Mouse (Mus musculus): ENCODE data around the gene Ddx49. TPM values are rescaled to one million over a fixed set of nuclear protein-coding genes. Genes with fewer than 3 reads are reported as not detected.

The Ddx49 gene
- polyA plus RNA-seq, 1 experiment from 2014 or later, result 44.5 TPM

- ATAC-seq (replicated peaks), result peak; percentile 71
- H3K9ac ChIP-seq, result no peak overlapping the region
- WGBS, result 22% methylated on average over 41 of the region's 41 CpGs
- H3K27me3 ChIP-seq (replicated peaks), result no peaks in the 10 kb centered on the region
- peaks cover 24% of the 10 kb centered on the region for H3K4me1 ChIP-seq
- H3K9me3 ChIP-seq, result no peaks in the 10 kb centered on the region
- no peak overlapping the region for H3K27ac ChIP-seq
- 0 out of 2 replicates have a peak overlapping the region, but pooled peaks have one; percentile 14 for H3K4me2 ChIP-seq
- no peak overlapping the region for H3K4me3 ChIP-seq
- H3K36me3 ChIP-seq (replicated peaks), result peaks cover 56% of the 10 kb centered on the region
These were observed 30.0 kb upstream of the Ddx49 start for GRCm38 (mm10) chr8:70332070-70332877.

GRCm38 (mm10) chr8:70331526-70331925 lies 29.2 kb upstream of the Ddx49 start:
- 53% methylated on average over 19 of the region's 19 CpGs for WGBS
- Histone ChIP-seq H3K4me1 (peaks cover 24% of the 10 kb centered on the region), H3K27ac (peak overlapping the region; percentile 30; the same call in 1 of the 2 replicates), H3K9me3 (no peaks in the 10 kb centered on the region), H3K36me3 (replicated peaks) (peaks cover 50% of the 10 kb centered on the region), H3K4me2 (no peak overlapping the region), H3K9ac (no peak overlapping the region), H3K27me3 (replicated peaks) (no peaks in the 10 kb centered on the region), H3K4me3 (no peak overlapping the region)
- ATAC-seq (replicated peaks), result no peak

GRCm38 (mm10) chr8:70330741-70331364 lies 28.6 kb upstream of the Ddx49 start:
- ATAC-seq (replicated peaks), result peak; percentile 75
- H3K4me2 ChIP-seq, result no peak overlapping the region; the same call in 1 of the 2 replicates
- peaks cover 24% of the 10 kb centered on the region for H3K4me1 ChIP-seq
- H3K36me3 ChIP-seq (replicated peaks), result peaks cover 44% of the 10 kb centered on the region
- H3K4me3 ChIP-seq, result no peak overlapping the region
- 27% methylated on average over 53 of the region's 53 CpGs for WGBS
- H3K9ac ChIP-seq, result 0 out of 2 replicates have a peak overlapping the region, but pooled peaks have one; percentile 2
- no peak overlapping the region for H3K27ac ChIP-seq
- H3K9me3 ChIP-seq, result no peaks in the 10 kb centered on the region
- no peaks in the 10 kb centered on the region for H3K27me3 ChIP-seq (replicated peaks)

DNA sequence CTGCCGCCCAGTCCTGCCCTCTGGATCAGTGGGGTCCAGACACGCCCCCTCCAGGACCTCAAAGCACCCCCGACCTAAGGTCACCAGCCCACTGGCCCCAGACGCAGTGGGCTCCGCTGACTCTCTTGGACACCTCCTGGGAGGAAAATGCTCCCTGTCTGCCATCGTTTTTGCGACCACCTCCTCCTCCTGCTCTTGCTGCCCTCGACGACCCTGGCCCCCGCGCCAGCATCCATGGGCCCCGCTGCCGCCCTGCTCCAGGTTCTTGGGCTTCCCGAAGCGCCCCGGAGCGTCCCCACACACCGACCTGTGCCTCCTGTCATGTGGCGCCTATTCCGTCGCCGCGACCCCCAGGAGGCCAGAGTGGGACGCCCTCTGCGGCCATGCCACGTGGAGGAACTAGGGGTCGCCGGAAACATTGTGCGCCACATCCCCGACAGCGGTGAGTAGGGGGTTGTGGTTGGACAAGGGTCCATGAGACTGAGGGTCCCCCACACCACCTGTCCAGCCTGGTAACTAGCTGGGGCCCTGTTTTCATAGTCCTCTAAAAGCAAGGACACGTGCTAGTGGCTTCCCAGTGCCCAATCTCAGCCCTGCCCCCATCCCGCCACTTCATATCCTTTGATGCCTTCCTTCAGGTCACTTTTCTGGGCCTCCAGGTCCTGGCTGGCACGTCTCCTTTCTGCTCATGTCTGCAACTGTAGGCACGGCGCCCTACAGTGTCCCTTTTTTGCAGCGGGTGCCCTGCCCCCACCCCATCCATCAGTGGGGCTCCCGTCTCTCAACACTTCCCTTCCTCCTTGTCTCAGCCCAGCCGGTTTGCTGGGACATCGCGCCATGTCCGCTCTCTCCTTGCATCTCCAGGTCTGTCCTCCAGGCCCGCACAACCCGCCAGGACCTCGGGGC lies 27.8 kb upstream of the Ddx49 start:
- peak; percentile 4 for ATAC-seq (replicated peaks)
- H3K4me1 ChIP-seq, result peaks cover 24% of the 10 kb centered on the region
- no peak overlapping the region for H3K27ac ChIP-seq
- WGBS, result 9% methylated on average over 45 of the region's 45 CpGs
- 0 out of 2 replicates have a peak overlapping the region, but pooled peaks have one; percentile 2 for H3K9ac ChIP-seq
- H3K4me2 ChIP-seq, result no peak overlapping the region; the same call in 1 of the 2 replicates
- H3K4me3 ChIP-seq, result no peak overlapping the region
- H3K27me3 ChIP-seq (replicated peaks), result no peaks in the 10 kb centered on the region
- H3K9me3 ChIP-seq, result no peaks in the 10 kb centered on the region
- H3K36me3 ChIP-seq (replicated peaks), result peaks cover 40% of the 10 kb centered on the region

DNA sequence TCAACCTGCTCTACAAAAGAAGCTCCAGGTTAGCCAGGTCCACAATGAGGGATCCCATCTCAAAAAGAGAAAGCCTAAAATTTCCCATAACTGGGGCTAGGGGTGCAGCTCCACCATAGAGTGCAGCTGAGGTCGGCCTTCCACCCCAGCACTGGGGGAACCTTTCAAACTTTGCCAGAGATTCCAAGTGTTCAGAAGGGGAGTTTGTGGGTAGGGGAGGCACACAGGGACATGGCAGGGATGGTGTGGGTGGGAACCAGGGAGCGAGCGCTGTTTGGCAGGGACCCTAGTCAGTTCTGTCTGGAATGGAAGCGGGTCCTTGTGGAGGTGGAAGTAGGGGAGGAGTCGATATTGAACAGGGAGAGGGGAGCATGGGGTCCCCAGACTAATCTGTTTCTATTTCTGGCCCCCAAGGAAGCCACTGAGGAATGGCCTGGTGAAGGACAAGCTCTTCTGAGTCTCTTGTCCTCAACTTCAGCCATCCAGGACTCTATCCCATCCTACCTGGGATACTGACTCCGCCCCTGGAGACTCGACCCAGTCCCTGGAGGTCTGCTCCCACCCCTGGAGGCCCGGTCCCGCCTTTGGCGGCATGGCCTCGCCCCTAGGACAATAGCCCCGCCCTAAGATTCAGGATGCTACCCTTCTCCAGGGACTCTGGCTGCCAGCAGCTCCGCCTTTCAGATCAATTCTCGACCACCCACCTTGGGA lies 27.0 kb upstream of the Ddx49 start, which contains the start of gene Gdf1:
Gene Gdf1, plus strand, starts transcription at position 694 of the 711 bp plus-strand sequence.
- Histone ChIP-seq H3K4me1 (peaks cover 24% of the 10 kb centered on the region), H3K27ac (no peak within 1 kb of the TSS), H3K4me2 (no peak within 1 kb of the TSS; the same call in 1 of the 2 replicates), H3K9ac (peak within 1 kb of the TSS; percentile 2; the same call in 1 of the 2 replicates), H3K36me3 (replicated peaks) (peaks cover 39% of the 10 kb centered on the region), H3K27me3 (replicated peaks) (no peaks in the 10 kb centered on the region), H3K4me3 (no peak within 1 kb of the TSS), H3K9me3 (no peaks in the 10 kb centered on the region)
- 28% methylated on average over 14 of the region's 14 CpGs for WGBS
- no peak for ATAC-seq (replicated peaks)

- Histone ChIP-seq H3K4me1 (peaks cover 24% of the 10 kb centered on the region), H3K9me3 (no peaks in the 10 kb centered on the region), H3K27me3 (replicated peaks) (no peaks in the 10 kb centered on the region), H3K36me3 (replicated peaks) (peaks cover 40% of the 10 kb centered on the region; the same call in 1 of the 2 replicates), H3K27ac (no peak overlapping the region), H3K4me2 (no peak overlapping the region), H3K4me3 (no peak overlapping the region), H3K9ac (no peak overlapping the region)
- WGBS, result 92% methylated on average over 6 of the region's 6 CpGs
- no peak for ATAC-seq (replicated peaks)
These were observed 25.2 kb upstream of the Ddx49 start for GRCm38 (mm10) chr8:70327512-70327911.

DNA sequence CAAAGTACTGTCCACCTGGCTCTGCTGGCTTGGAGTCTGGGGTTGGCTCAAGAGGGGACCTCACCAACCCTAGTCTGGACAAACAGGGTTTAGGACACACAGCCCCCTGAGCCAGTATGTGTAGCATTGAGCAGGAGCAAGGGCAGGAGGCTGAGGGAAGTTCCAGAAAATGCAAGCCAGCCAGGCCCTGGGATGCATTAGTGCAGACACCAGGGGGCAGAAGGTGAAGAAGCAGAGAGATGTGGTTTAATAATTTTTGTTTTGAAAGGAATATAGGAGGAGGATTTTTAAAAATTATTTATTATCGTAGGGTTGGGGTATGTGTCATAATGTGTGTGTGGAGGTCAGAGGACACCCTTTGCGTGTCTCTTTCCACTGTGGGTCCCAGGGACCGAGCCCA lies 21.4 kb upstream of the Ddx49 start:
- no peaks in the 10 kb centered on the region for H3K27me3 ChIP-seq (replicated peaks)
- no peaks in the 10 kb centered on the region for H3K9me3 ChIP-seq
- H3K36me3 ChIP-seq (replicated peaks), result peaks cover 32% of the 10 kb centered on the region; the same call in 1 of the 2 replicates
- no peak overlapping the region for H3K4me2 ChIP-seq
- H3K4me1 ChIP-seq, result no peaks in the 10 kb centered on the region
- H3K9ac ChIP-seq, result no peak overlapping the region
- 92% methylated on average over 3 of the region's 3 CpGs for WGBS
- no peak overlapping the region for H3K4me3 ChIP-seq
- H3K27ac ChIP-seq, result no peak overlapping the region
- no peak for ATAC-seq (replicated peaks)

- no peak for ATAC-seq (replicated peaks)
- H3K4me3 ChIP-seq, result peak overlapping the region; percentile 84; the same call in 1 of the 2 replicates
- no peaks in the 10 kb centered on the region for H3K9me3 ChIP-seq
- no peak overlapping the region for H3K9ac ChIP-seq
- H3K27me3 ChIP-seq (replicated peaks), result no peaks in the 10 kb centered on the region
- peak overlapping the region; percentile 95 for H3K4me2 ChIP-seq
- peaks cover 31% of the 10 kb centered on the region for H3K4me1 ChIP-seq
- peaks cover 4% of the 10 kb centered on the region; the same call in 1 of the 2 replicates for H3K36me3 ChIP-seq (replicated peaks)
- 87% methylated on average over 5 of the region's 5 CpGs for WGBS
- H3K27ac ChIP-seq, result peak overlapping the region; percentile 97
These were observed 15.6 kb upstream of the Ddx49 start for GRCm38 (mm10) chr8:70317872-70318271.

- Histone ChIP-seq H3K4me1 (peaks cover 31% of the 10 kb centered on the region), H3K4me3 (peak overlapping the region; percentile 84), H3K9ac (peak overlapping the region; percentile 93), H3K36me3 (replicated peaks) (peaks cover 7% of the 10 kb centered on the region; the same call in 1 of the 2 replicates), H3K4me2 (peak overlapping the region; percentile 95), H3K9me3 (no peaks in the 10 kb centered on the region), H3K27ac (peak overlapping the region; percentile 97), H3K27me3 (replicated peaks) (no peaks in the 10 kb centered on the region)
- 5% methylated on average over 15 of the region's 15 CpGs for WGBS
- ATAC-seq (replicated peaks), result peak; percentile 88
These were observed 14.5 kb upstream of the Ddx49 start for GRCm38 (mm10) chr8:70316511-70317504.

GRCm38 (mm10) chr8:70315624-70316510 lies 13.6 kb upstream of the Ddx49 start, which contains the start of gene Cers1:
Cers1 (plus strand) TSS chr8:70315775.
- peak; percentile 59 for ATAC-seq (replicated peaks)
- Histone ChIP-seq H3K27me3 (replicated peaks) (no peaks in the 10 kb centered on the region), H3K9ac (peak within 1 kb of the TSS; percentile 93), H3K4me1 (peaks cover 31% of the 10 kb centered on the region), H3K4me3 (peak within 1 kb of the TSS; percentile 84), H3K4me2 (peak within 1 kb of the TSS; percentile 95), H3K9me3 (no peaks in the 10 kb centered on the region), H3K36me3 (replicated peaks) (peaks cover 13% of the 10 kb centered on the region), H3K27ac (peak within 1 kb of the TSS; percentile 97)
- 2% methylated on average over 65 of the region's 66 CpGs for WGBS
